Mouse (Mus musculus) heart, embryonic 11.5 days (tissue): ENCODE measurements around the gene Gm10974. TPM values are rescaled to one million over a fixed set of nuclear protein-coding genes. Genes with fewer than 3 reads are reported as not detected.

Source experiments
- ATAC-seq: fragments of 200-750 bp; cut with Nextera tagmentation; replicated peaks from 2 replicates; pipeline ENCODE4 v1.8.0; 2017; ENCODE audit warnings: moderate library complexity; ENCODE audit not compliant: insufficient number of reproducible peaks, low FRiP score, low TSS enrichment
- H3K27ac ChIP-seq: fragments of 300-500 bp; sonication (generic); 2 replicates; pipeline ENCODE4 v1.5.1; 2014; ENCODE audit warnings: mild to moderate bottlenecking, low read depth, low read length
- H3K27me3 ChIP-seq: fragments of 300-500 bp; sonication (generic); 2 replicates; pipeline ENCODE4 v1.6.1; 2014; ENCODE audit warnings: mild to moderate bottlenecking, low read length, mixed read lengths; ENCODE audit not compliant: control insufficient read depth, insufficient read depth
- H3K36me3 ChIP-seq: fragments of 300-500 bp; sonication (generic); 2 replicates; pipeline ENCODE4 v1.6.1; 2014; ENCODE audit warnings: mild to moderate bottlenecking, low read length, moderate library complexity, mixed read lengths; ENCODE audit not compliant: control insufficient read depth, insufficient read depth
- H3K4me1 ChIP-seq: fragments of 300-500 bp; sonication (generic); 2 replicates; pipeline ENCODE4 v1.6.1; 2014; ENCODE audit warnings: low read length; ENCODE audit not compliant: control insufficient read depth, insufficient read depth
- H3K4me2 ChIP-seq: fragments of 300-500 bp; sonication (generic); 2 replicates; pipeline ENCODE4 v1.6.1; 2014; ENCODE audit warnings: mild to moderate bottlenecking, moderate library complexity
- H3K4me3 ChIP-seq: fragments of 300-500 bp; sonication (generic); 2 replicates; pipeline ENCODE4 v1.5.1; 2014; ENCODE audit warnings: low read depth, low read length
- H3K9ac ChIP-seq: fragments of 300-500 bp; sonication (generic); 2 replicates; pipeline ENCODE4 v1.6.1; 2014; ENCODE audit warnings: mild to moderate bottlenecking, low read depth, low read length, moderate library complexity
- H3K9me3 ChIP-seq: fragments of 300-500 bp; sonication (generic); replicated peaks from 2 replicates; pipeline ENCODE4 v1.6.1; 2016; ENCODE audit warnings: low read length; ENCODE audit not compliant: control insufficient read depth
- WGBS: fragments of 180-500 bp; shearing (Covaris S2); extraction: QIAGEN DNeasy Blood & Tissue Kit; methylation state at CpG from one replicate; pipeline ENCODE4 v1.1.7; 2014; ENCODE audit not compliant: insufficient replicate concordance; 5-methylcytosine and 5-hydroxymethylcytosine counted together
- polyA plus RNA-seq: library from polyadenylated mRNA; unstranded; fragments of >200 nt; fragmentation: Nextera tagmentation; extraction: Ambion mirVana; gene quantifications from 2 replicates; pipeline ENCODE4 v1.2.1, GENCODE M21; 2014

The Gm10974 gene
- polyA plus RNA-seq, 1 experiment from 2014 or later: not detected

DNA sequence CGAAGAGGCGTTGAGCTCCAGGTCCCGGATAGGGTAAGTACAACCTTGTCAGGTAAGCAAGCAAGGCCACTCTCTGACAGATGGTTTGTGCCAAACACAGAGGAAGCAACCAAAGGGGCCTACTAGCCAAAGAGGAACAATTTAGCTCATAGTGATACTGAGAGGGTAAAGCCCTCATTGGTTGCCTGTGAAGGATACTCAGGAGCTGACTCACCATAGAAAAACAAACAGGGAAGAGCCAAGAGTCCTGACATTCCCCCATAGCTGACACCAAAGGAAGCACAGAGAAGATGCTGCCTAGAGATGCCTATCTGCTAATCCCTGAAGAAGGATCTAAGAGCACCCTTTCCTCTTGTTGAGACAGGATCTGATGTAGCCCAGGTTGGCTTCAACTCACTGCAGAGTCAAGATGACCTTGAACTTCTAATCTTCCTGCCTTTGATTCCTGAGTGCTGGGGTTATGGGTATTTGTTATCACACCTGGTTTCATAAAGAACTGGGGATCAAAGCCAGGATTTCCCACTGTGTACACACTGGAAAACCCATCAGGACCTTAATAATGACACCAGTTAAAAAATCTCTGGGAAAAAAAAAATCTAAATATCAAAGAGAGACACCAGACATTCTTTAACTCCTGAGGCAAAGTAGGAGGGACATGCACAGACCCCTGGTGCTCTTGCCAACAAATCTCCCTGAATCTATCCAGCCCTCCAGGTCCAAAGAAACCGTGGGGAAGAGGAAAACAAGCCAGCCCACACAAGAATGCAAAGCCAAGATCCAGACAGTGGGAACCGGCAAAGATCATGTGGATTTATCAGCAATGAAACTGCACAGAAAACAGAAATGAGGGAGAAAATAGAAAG lies 3.6 kb downstream of the Gm10974 start:
- 60% methylated on average over 5 of the region's 5 CpGs for WGBS
- no peak overlapping the region for H3K27ac ChIP-seq

DNA sequence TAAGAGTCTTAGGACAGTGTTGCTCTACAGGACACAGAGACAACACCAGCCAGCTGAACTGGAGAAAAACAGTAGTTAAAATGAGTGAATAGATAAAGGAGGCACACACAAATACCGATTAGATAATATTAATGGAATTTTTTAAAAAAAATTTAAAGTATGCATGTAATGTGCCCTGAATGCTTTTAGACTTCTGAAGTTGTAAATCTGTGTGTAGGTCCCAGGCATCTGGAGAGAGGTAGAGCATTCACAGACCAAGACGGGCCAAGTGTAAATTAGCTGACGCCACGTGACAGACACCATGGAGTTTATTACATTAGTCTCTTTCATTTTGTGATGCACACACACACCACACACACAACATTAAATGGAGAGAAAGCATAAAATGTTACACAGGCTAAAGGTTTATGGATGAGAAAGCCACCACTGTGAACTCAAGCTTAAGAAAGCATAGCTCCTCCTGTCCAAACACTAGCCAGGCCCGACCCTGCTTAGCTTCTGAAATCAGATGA lies 4.3 kb downstream of the Gm10974 start:
- Histone ChIP-seq H3K36me3 (no peaks in the 10 kb centered on the region), H3K27ac (no peak overlapping the region), H3K4me2 (no peak overlapping the region), H3K4me1 (peaks cover 5% of the 10 kb centered on the region; the same call in 1 of the 2 replicates), H3K4me3 (no peak overlapping the region), H3K9ac (no peak overlapping the region), H3K27me3 (no peaks in the 10 kb centered on the region), H3K9me3 (no peaks in the 10 kb centered on the region)
- WGBS: 57% methylated on average over 5 of the region's 5 CpGs
- no peak for ATAC-seq

More for the DNA sequence above, 3.6 kb downstream of the Gm10974 start:
- no peak overlapping the region for H3K4me2 ChIP-seq
- ATAC-seq: no peak
- H3K4me1 ChIP-seq: peaks cover 5% of the 10 kb centered on the region; the same call in 1 of the 2 replicates
- H3K36me3 ChIP-seq: no peaks in the 10 kb centered on the region
- no peaks in the 10 kb centered on the region for H3K27me3 ChIP-seq
- H3K9me3 ChIP-seq: no peaks in the 10 kb centered on the region
- H3K9ac ChIP-seq: no peak overlapping the region
- H3K4me3 ChIP-seq: no peak overlapping the region

DNA sequence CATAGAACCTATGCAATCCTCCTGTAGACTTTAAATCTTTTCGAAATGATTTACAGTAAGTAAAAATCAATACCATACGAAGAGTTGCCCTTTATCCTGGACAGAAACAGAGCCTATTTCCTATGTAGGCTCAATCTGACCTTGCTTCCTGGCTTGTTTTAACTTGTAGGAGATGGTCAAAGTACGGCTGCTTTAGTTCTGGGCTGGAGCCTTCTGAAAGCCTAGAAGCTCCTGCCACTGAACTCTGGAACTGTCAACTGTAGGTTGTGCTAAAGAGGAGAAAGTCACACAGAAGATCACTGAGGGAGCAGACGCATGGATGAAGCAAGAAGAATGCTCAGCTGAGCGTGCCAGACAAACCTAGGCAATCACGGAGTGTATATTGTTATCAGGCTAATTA lies 5.3 kb downstream of the Gm10974 start:
- Histone ChIP-seq H3K4me1 (peaks cover 6% of the 10 kb centered on the region; the same call in 1 of the 2 replicates), H3K4me2 (no peak overlapping the region), H3K36me3 (no peaks in the 10 kb centered on the region), H3K4me3 (no peak overlapping the region), H3K9ac (no peak overlapping the region), H3K27me3 (no peaks in the 10 kb centered on the region), H3K9me3 (no peaks in the 10 kb centered on the region), H3K27ac (no peak overlapping the region)
- WGBS: 82% methylated on average over 6 of the region's 6 CpGs
- ATAC-seq: no peak

DNA sequence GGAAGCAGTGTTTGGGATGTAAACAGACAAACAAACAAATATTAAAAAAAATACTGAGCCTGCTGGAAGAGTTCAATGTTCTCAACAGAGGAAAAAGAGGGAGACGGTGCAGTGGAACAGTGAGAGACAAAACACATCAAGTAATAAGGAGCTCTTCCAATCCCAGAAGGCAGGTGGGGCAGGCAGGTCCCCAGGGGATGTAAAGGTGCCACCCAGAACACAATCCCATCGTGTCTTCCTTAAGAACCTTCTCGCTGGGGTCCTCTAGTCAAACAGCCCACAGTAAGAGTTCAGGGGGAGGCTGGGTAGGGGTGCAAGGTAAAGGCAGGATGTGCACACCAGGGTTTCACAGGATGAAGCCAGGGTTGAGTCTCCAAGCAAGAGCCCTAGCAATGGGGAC lies 7.7 kb downstream of the Gm10974 start:
- Histone ChIP-seq H3K27me3 (no peaks in the 10 kb centered on the region), H3K9me3 (no peaks in the 10 kb centered on the region), H3K4me2 (no peak overlapping the region), H3K36me3 (no peaks in the 10 kb centered on the region), H3K4me1 (peaks cover 7% of the 10 kb centered on the region; the same call in 1 of the 2 replicates), H3K4me3 (no peak overlapping the region), H3K9ac (no peak overlapping the region), H3K27ac (no peak overlapping the region)
- 69% methylated on average over 3 of the region's 3 CpGs for WGBS
- ATAC-seq: no peak

DNA sequence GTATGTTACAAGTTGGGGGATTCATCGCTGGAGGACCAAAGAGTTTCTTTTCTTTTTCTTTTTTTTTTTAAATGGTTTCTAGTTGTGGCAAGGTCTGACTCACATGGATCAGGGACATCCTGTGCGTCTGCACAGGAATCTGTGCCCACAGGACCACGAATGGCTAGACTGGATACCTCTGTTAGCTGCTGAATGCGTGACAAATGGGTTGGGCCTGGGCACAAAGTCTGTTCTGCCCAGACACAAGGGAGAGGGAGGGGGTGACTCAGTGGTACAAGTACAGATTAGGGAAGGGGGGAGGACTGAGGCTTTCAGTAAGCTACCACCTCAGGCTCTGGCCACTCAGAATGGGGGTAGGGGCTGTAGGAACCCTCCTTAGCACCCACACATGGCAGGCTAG lies 10.0 kb downstream of the Gm10974 start:
- H3K9me3 ChIP-seq: no peaks in the 10 kb centered on the region
- no peak for ATAC-seq
- H3K4me1 ChIP-seq: 0 out of 2 replicates have a peak, but pooled peaks cover 2% of the 10 kb centered on the region
- H3K4me3 ChIP-seq: no peak overlapping the region
- no peak overlapping the region for H3K9ac ChIP-seq
- H3K27me3 ChIP-seq: no peaks in the 10 kb centered on the region
- no peak overlapping the region for H3K4me2 ChIP-seq
- 75% methylated on average over 4 of the region's 4 CpGs for WGBS
- H3K27ac ChIP-seq: no peak overlapping the region
- H3K36me3 ChIP-seq: no peaks in the 10 kb centered on the region

DNA sequence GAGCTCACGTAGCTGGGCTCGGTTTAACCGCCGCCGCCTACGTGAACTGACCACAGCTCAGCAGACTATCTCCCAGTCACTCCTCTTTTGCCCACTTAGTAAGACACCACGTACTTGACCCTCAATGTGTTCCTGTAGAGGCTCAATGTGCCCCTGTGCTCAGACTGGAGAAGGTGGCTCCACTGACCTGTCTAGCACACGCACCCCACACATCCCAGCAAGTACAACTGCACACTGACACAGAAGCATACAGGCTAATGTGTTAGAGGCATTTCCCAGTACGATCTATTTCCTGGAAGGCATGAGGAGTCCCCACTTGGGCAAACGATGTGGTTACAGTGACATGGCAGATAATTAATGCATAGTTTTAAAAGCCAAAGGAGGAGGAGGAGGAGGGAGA lies 10.9 kb downstream of the Gm10974 start:
- H3K4me2 ChIP-seq: no peak overlapping the region
- WGBS: 59% methylated on average over 10 of the region's 10 CpGs
- H3K27me3 ChIP-seq: no peaks in the 10 kb centered on the region
- H3K4me1 ChIP-seq: 0 out of 2 replicates have a peak, but pooled peaks cover 2% of the 10 kb centered on the region
- no peak overlapping the region for H3K4me3 ChIP-seq
- H3K9ac ChIP-seq: no peak overlapping the region
- no peak overlapping the region for H3K27ac ChIP-seq
- ATAC-seq: no peak
- H3K9me3 ChIP-seq: no peaks in the 10 kb centered on the region
- no peaks in the 10 kb centered on the region for H3K36me3 ChIP-seq

DNA sequence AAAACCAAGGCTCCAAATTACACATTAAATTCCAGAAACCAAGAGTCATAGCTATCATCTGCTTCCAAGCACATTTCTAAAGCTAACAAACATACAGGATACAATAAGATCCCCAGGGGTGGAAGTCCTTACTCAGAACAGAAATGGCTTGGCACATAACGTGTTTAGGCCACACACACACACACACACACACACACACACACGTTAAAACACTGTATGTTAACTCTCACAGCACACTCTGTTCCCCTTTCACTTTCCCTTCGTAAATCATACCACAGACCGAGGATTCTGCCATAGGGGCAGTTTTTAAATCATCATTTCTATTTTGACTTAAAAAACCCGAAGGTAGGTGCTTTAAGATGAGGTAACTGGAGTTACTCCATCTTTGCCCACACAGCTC lies 18.5 kb downstream of the Gm10974 start:
- WGBS: 72% methylated on average over 5 of the region's 5 CpGs
- H3K4me1 ChIP-seq: no peaks in the 10 kb centered on the region
- no peak overlapping the region for H3K4me3 ChIP-seq
- H3K27ac ChIP-seq: no peak overlapping the region
- H3K9me3 ChIP-seq: no peaks in the 10 kb centered on the region
- H3K27me3 ChIP-seq: no peaks in the 10 kb centered on the region
- no peaks in the 10 kb centered on the region for H3K36me3 ChIP-seq
- H3K9ac ChIP-seq: no peak overlapping the region
- ATAC-seq: no peak
- H3K4me2 ChIP-seq: no peak overlapping the region

DNA sequence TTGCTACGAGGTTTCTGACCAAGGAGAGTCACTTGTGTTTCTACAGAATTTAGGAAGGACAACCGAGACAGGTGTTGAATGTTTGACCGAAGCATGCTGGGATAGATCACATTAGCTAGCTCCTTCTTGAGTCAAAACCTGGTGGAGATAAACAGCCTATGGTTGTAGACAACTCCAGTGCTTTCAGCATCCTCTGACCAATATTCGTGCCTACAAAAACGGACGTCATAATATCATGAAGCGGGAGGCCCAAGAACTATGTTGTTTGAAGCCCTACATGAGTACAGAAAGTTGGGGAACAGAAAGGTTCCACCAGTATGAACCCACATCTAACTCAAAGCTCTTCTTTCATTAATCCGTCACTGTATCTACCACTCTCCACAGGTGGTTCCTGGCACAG lies 19.2 kb downstream of the Gm10974 start:
- no peak for ATAC-seq
- no peak overlapping the region for H3K9ac ChIP-seq
- 79% methylated on average over 8 of the region's 8 CpGs for WGBS
- H3K4me1 ChIP-seq: no peaks in the 10 kb centered on the region
- no peak overlapping the region for H3K4me3 ChIP-seq
- H3K9me3 ChIP-seq: no peaks in the 10 kb centered on the region
- no peak overlapping the region for H3K27ac ChIP-seq
- H3K4me2 ChIP-seq: no peak overlapping the region
- H3K36me3 ChIP-seq: no peaks in the 10 kb centered on the region
- no peaks in the 10 kb centered on the region for H3K27me3 ChIP-seq

DNA sequence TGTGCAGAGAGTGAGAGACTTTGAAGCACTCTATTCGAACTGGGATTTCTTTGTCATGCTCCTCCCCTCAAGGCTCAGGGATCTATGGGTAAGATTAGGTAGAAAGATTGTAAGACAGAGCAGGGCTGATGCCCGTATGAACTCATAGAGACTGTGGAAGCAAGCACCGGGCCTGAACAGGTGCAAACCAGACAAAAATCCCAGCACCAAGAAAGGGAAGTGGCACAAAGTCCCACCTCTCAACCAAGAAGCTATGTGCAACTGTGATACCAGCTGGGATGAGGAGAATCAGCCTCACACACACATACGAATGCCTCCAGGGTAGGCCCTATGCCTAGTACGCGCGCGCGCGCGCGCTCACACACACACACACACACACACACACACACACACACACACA lies 20.1 kb downstream of the Gm10974 start:
- H3K4me3 ChIP-seq: no peak overlapping the region
- WGBS: 92% methylated on average over 12 of the region's 12 CpGs
- H3K36me3 ChIP-seq: no peaks in the 10 kb centered on the region
- H3K4me2 ChIP-seq: no peak overlapping the region
- H3K4me1 ChIP-seq: no peaks in the 10 kb centered on the region
- no peak for ATAC-seq
- H3K9ac ChIP-seq: no peak overlapping the region
- H3K27ac ChIP-seq: no peak overlapping the region
- H3K27me3 ChIP-seq: no peaks in the 10 kb centered on the region
- no peaks in the 10 kb centered on the region for H3K9me3 ChIP-seq
